Mouse (Mus musculus): ENCODE results near the gene Zbtb8a. TPM values are rescaled to one million over a fixed set of nuclear protein-coding genes. Genes with fewer than 3 reads are reported as not detected.
A peak's percentile ranks its signal among the peaks of the same experiment; 100 is the strongest.
"Not testable (repeated sequence)": the region's sequence is repeated elsewhere in the genome, so short reads cannot be mapped to it uniquely, and the experiment has no call there.

The Zbtb8a gene
- polyA plus RNA-seq, 1 experiment from 2014 or later = 12.3 TPM

- no peak overlapping the region for H3K27ac ChIP-seq
Measured at GRCm38 (mm10) chr4:129363463-129363862, 14.5 kb downstream of the Zbtb8a start.

DNA sequence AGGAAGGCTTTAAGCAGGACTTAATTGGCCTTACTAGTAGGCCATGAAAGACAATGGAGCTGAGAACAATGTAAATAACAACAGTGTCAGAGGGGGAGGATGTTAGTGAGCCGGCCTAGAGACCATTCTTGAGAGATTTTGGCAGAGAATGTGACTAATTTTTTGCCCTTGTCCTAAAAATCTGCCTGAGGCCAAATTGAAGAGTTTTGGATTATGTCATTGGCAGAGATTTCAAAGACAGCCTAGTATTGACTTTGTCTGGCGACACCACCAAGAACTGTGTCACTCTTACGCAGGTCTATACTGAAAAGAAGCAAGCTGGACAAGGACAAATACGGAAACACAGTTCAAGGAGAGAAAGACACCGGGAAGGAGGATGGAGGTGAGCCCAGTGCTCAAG, 15.1 kb downstream of the Zbtb8a start:
- Histone ChIP-seq H3K4me1 (replicated peaks; ENCODE audit: insufficient read depth, low read length) (no peaks in the 10 kb centered on the region), H3K27me3 (ENCODE audit: insufficient read depth, low read length) (no peaks in the 10 kb centered on the region), H3K36me3 (ENCODE audit: insufficient read depth, low read length) (peaks cover 12% of the 10 kb centered on the region; the same call in 1 of the 2 replicates), H3K4me2 (ENCODE audit: low read length) (no peak overlapping the region), H3K9ac (ENCODE audit: low read depth, low read length) (no peak overlapping the region), H3K9me3 (replicated peaks; ENCODE audit: low read length) (no peaks in the 10 kb centered on the region), H3K4me3 (replicated peaks; ENCODE audit: low read depth, low read length) (no peak overlapping the region), H3K27ac (no peak overlapping the region)
- no peak for TF ChIP-seq CTCF (IDR thresholded peaks at IDR 0.05; ENCODE audit: low read depth)
- DNase-seq (ENCODE audit: low spot score) = no peak
- ATAC-seq (replicated peaks; ENCODE audit: low FRiP score, low read depth) = no peak
- WGBS = 86% methylated on average over 5 of the region's 5 CpGs

More at GRCm38 (mm10) chr4:129363463-129363862, 14.5 kb downstream of the Zbtb8a start:
- Histone ChIP-seq H3K9me3 (replicated peaks; ENCODE audit: low read length) (no peaks in the 10 kb centered on the region), H3K4me3 (replicated peaks; ENCODE audit: low read depth, low read length) (no peak overlapping the region), H3K4me1 (replicated peaks; ENCODE audit: insufficient read depth, low read length) (no peaks in the 10 kb centered on the region), H3K4me2 (ENCODE audit: low read length) (no peak overlapping the region), H3K27me3 (ENCODE audit: insufficient read depth, low read length) (no peaks in the 10 kb centered on the region), H3K36me3 (ENCODE audit: insufficient read depth, low read length) (peaks cover 12% of the 10 kb centered on the region; the same call in 1 of the 2 replicates), H3K9ac (ENCODE audit: low read depth, low read length) (no peak overlapping the region)
- no peak for ATAC-seq (replicated peaks; ENCODE audit: low FRiP score, low read depth)
- TF ChIP-seq CTCF (IDR thresholded peaks at IDR 0.05; ENCODE audit: low read depth) = no peak
- DNase-seq (ENCODE audit: low spot score) = no peak
- 91% methylated on average over 9 of the region's 9 CpGs for WGBS

- ATAC-seq (replicated peaks; ENCODE audit: low FRiP score, low read depth); H3K4me3 ChIP-seq (replicated peaks; ENCODE audit: low read depth, low read length); H3K9ac ChIP-seq (ENCODE audit: low read depth, low read length); H3K9me3 ChIP-seq (replicated peaks; ENCODE audit: low read length); DNase-seq (ENCODE audit: low spot score); H3K27me3 ChIP-seq (ENCODE audit: insufficient read depth, low read length); H3K4me1 ChIP-seq (replicated peaks; ENCODE audit: insufficient read depth, low read length); H3K4me2 ChIP-seq (ENCODE audit: low read length); H3K27ac ChIP-seq: not testable (repeated sequence)
- peaks cover 12% of the 10 kb centered on the region; the same call in 1 of the 2 replicates for H3K36me3 ChIP-seq (ENCODE audit: insufficient read depth, low read length)
- 94% methylated on average over 3 of the region's 3 CpGs for WGBS
Measured at GRCm38 (mm10) chr4:129362238-129362637, 15.7 kb downstream of the Zbtb8a start.

GRCm38 (mm10) chr4:129357613-129358163, 20.2 kb downstream of the Zbtb8a start:
- WGBS = 51% methylated on average over 15 of the region's 15 CpGs
- no peak for TF ChIP-seq CTCF (IDR thresholded peaks at IDR 0.05; ENCODE audit: low read depth)
- H3K4me3 ChIP-seq (replicated peaks; ENCODE audit: low read depth, low read length) = no peak overlapping the region
- H3K36me3 ChIP-seq (ENCODE audit: insufficient read depth, low read length) = peaks cover 17% of the 10 kb centered on the region; the same call in 1 of the 2 replicates
- H3K4me1 ChIP-seq (replicated peaks; ENCODE audit: insufficient read depth, low read length) = no peaks in the 10 kb centered on the region
- DNase-seq (ENCODE audit: low spot score) (peak; percentile 66), ATAC-seq (replicated peaks; ENCODE audit: low FRiP score, low read depth) (no peak)
- no peaks in the 10 kb centered on the region for H3K9me3 ChIP-seq (replicated peaks; ENCODE audit: low read length)
- no peaks in the 10 kb centered on the region for H3K27me3 ChIP-seq (ENCODE audit: insufficient read depth, low read length)
- no peak overlapping the region for H3K9ac ChIP-seq (ENCODE audit: low read depth, low read length)
- H3K27ac ChIP-seq = no peak overlapping the region
- no peak overlapping the region for H3K4me2 ChIP-seq (ENCODE audit: low read length)

GRCm38 (mm10) chr4:129354236-129354635, 23.7 kb downstream of the Zbtb8a start:
- Histone ChIP-seq H3K9ac (ENCODE audit: low read depth, low read length) (no peak overlapping the region), H3K27me3 (ENCODE audit: insufficient read depth, low read length) (no peaks in the 10 kb centered on the region), H3K4me3 (replicated peaks; ENCODE audit: low read depth, low read length) (no peak overlapping the region), H3K36me3 (ENCODE audit: insufficient read depth, low read length) (0 out of 2 replicates have a peak, but pooled peaks cover 5% of the 10 kb centered on the region), H3K4me2 (ENCODE audit: low read length) (no peak overlapping the region), H3K27ac (no peak overlapping the region), H3K9me3 (replicated peaks; ENCODE audit: low read length) (no peaks in the 10 kb centered on the region), H3K4me1 (replicated peaks; ENCODE audit: insufficient read depth, low read length) (no peaks in the 10 kb centered on the region)
- WGBS = 69% methylated on average over 15 of the region's 15 CpGs
- DNase-seq (ENCODE audit: low spot score) = no peak
- no peak for ATAC-seq (replicated peaks; ENCODE audit: low FRiP score, low read depth)
- TF ChIP-seq CTCF (IDR thresholded peaks at IDR 0.05; ENCODE audit: low read depth) = no peak

DNA sequence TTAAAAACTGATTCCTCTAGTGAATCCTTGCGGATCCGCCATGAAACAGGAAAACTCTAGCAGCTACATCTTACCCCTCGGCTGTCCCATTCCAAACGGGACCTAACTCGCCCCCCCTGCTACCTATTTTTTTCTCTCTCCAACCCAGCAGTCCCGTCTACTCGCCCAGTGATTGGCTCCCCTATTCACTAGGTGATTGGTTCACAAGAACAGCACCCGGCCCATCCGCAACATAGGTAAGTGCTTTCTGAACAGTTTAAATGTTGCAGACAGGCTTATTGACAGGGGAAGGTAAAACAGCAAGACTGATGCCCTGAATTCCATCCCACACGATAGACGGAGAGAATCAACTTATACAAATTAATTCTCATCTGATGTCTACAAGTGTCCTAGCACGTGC, 24.7 kb downstream of the Zbtb8a start:
- WGBS = 87% methylated on average over 12 of the region's 12 CpGs
- no peak for ATAC-seq (replicated peaks; ENCODE audit: low FRiP score, low read depth)
- no peak overlapping the region for H3K4me3 ChIP-seq (replicated peaks; ENCODE audit: low read depth, low read length)

GRCm38 (mm10) chr4:129351111-129351510, 26.8 kb downstream of the Zbtb8a start:
- Histone ChIP-seq H3K4me2 (ENCODE audit: low read length) (no peak overlapping the region), H3K9ac (ENCODE audit: low read depth, low read length) (no peak overlapping the region), H3K27me3 (ENCODE audit: insufficient read depth, low read length) (no peaks in the 10 kb centered on the region), H3K36me3 (ENCODE audit: insufficient read depth, low read length) (0 out of 2 replicates have a peak, but pooled peaks cover 2% of the 10 kb centered on the region), H3K9me3 (replicated peaks; ENCODE audit: low read length) (no peaks in the 10 kb centered on the region), H3K4me1 (replicated peaks; ENCODE audit: insufficient read depth, low read length) (no peaks in the 10 kb centered on the region), H3K27ac (no peak overlapping the region), H3K4me3 (replicated peaks; ENCODE audit: low read depth, low read length) (no peak overlapping the region)
- DNase-seq (ENCODE audit: low spot score) (no peak), ATAC-seq (replicated peaks; ENCODE audit: low FRiP score, low read depth) (no peak)
- 70% methylated on average over 6 of the region's 6 CpGs for WGBS
- no peak for TF ChIP-seq CTCF (IDR thresholded peaks at IDR 0.05; ENCODE audit: low read depth)

More for the DNA sequence above, 24.7 kb downstream of the Zbtb8a start:
- no peak for TF ChIP-seq CTCF (IDR thresholded peaks at IDR 0.05; ENCODE audit: low read depth)
- Histone ChIP-seq H3K4me1 (replicated peaks; ENCODE audit: insufficient read depth, low read length) (no peaks in the 10 kb centered on the region), H3K27me3 (ENCODE audit: insufficient read depth, low read length) (no peaks in the 10 kb centered on the region), H3K9me3 (replicated peaks; ENCODE audit: low read length) (no peaks in the 10 kb centered on the region), H3K36me3 (ENCODE audit: insufficient read depth, low read length) (0 out of 2 replicates have a peak, but pooled peaks cover 5% of the 10 kb centered on the region), H3K9ac (ENCODE audit: low read depth, low read length) (no peak overlapping the region), H3K4me2 (ENCODE audit: low read length) (no peak overlapping the region), H3K27ac (no peak overlapping the region)
- DNase-seq (ENCODE audit: low spot score) = no peak

All from kidney, postnatal 0 days (tissue).